Comparison of ENCODE assay signal across 23 mouse cellular contexts in the genomic region with DNA sequence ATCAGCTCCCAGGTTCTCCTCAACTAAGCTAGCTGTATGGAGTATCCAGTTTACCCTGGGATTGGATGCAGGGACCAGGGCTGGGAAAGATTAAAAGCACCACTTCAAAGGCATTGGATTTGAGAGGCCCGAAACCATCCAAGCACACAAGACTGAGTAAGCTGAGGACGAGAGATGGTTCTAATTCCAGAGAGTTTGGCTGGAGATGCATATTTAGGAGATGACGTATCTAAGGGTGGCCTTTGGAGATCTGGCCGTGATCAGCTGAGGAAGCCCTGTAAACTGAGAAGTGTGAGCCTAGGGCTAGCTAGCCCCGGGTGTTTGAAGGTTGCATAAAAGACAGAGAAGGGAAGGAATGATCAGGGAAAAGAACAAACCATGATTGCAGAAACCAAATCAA. TPM values are rescaled to one million over a fixed set of nuclear protein-coding genes. Genes with fewer than 3 reads are reported as not detected.
DNase-seq lines count a peak whose midpoint lies in the region; ATAC-seq and TF ChIP-seq lines count a peak whose summit lies in the region.
"Had no signal": no experiment of that assay in that cellular context is flagged by ENCODE, and none has a peak within 500 bp of the region (broad histone marks: within the 10 kb centered on the region; RNA-seq: fewer than 3 reads in every experiment).

No protein-coding gene starts in this region.

- no peaks in the 10 kb centered on the region for H3K9me3 ChIP-seq in embryonic facial prominence, embryonic 11.5 days (replicated peaks; ENCODE audit: control insufficient read depth, low read length)
- no peaks in the 10 kb centered on the region for H3K9me3 ChIP-seq in embryonic facial prominence, embryonic 10.5 days
- H3K9me3 ChIP-seq in kidney, postnatal 0 days (replicated peaks; ENCODE audit: low read length): no peaks in the 10 kb centered on the region
- H3K9me3 ChIP-seq in kidney, embryonic 14.5 days (ENCODE audit: control insufficient read depth, low read length): no peaks in the 10 kb centered on the region
- H3K9me3 ChIP-seq: embryonic facial prominence, embryonic 12.5 days; forebrain, embryonic 13.5 days; heart, embryonic 10.5 days; hindbrain, embryonic 12.5 days had no signal

- ATAC-seq in embryonic facial prominence, embryonic 11.5 days (replicated peaks; ENCODE audit: insufficient number of reproducible peaks, low FRiP score, low TSS enrichment, low read depth): peak; percentile 50; the same call in 1 of the 2 replicates
- ATAC-seq in kidney, postnatal 0 days (replicated peaks; ENCODE audit: low FRiP score, low read depth): no peak
- no peak for ATAC-seq in kidney, embryonic 14.5 days (ENCODE audit: low FRiP score, low TSS enrichment)
- ATAC-seq: forebrain, embryonic 13.5 days; forebrain, postnatal 0 days; hindbrain, embryonic 16.5 days; inflammation-experienced regulatory T-cells, adult 6 months had no signal

- H3K9ac ChIP-seq in embryonic facial prominence, embryonic 11.5 days (replicated peaks; ENCODE audit: low read length): no peak overlapping the region
- H3K9ac ChIP-seq in kidney, postnatal 0 days (ENCODE audit: low read depth, low read length): no peak overlapping the region
- H3K9ac ChIP-seq in kidney, embryonic 14.5 days (ENCODE audit: low read depth, low read length): no peak overlapping the region
- H3K9ac ChIP-seq: embryonic facial prominence, embryonic 12.5 days; forebrain, embryonic 13.5 days; forebrain, postnatal 0 days; hindbrain, embryonic 12.5 days had no signal

- no peaks in the 10 kb centered on the region for H3K36me3 ChIP-seq in embryonic facial prominence, embryonic 11.5 days (replicated peaks; ENCODE audit: control insufficient read depth, insufficient read depth, low read depth, low read length)
- H3K36me3 ChIP-seq in embryonic facial prominence, embryonic 10.5 days (replicated peaks): no peaks in the 10 kb centered on the region
- no peaks in the 10 kb centered on the region for H3K36me3 ChIP-seq in kidney, postnatal 0 days (ENCODE audit: insufficient read depth, low read length)
- H3K36me3 ChIP-seq in kidney, embryonic 14.5 days (ENCODE audit: control insufficient read depth, insufficient read depth, low read length): no peaks in the 10 kb centered on the region
- H3K36me3 ChIP-seq: embryonic facial prominence, embryonic 12.5 days; heart, embryonic 10.5 days; hindbrain, embryonic 12.5 days had no signal

- H3K27ac ChIP-seq in embryonic facial prominence, embryonic 11.5 days (replicated peaks; ENCODE audit: low read depth, low read length): no peak overlapping the region
- H3K27ac ChIP-seq in embryonic facial prominence, embryonic 10.5 days (replicated peaks): no peak overlapping the region
- H3K27ac ChIP-seq in kidney, postnatal 0 days: no peak overlapping the region
- no peak overlapping the region for H3K27ac ChIP-seq in kidney, embryonic 14.5 days (ENCODE audit: low read depth, low read length)
- H3K27ac ChIP-seq in embryonic fibroblast, embryonic 13.5 days (ENCODE audit: insufficient read depth, low read length): peak overlapping the region; percentile 74
- H3K27ac ChIP-seq: embryonic facial prominence, embryonic 12.5 days; forebrain, embryonic 13.5 days; heart, embryonic 10.5 days; hindbrain, embryonic 12.5 days had no signal

- no peak overlapping the region for H3K4me2 ChIP-seq in embryonic facial prominence, embryonic 11.5 days (ENCODE audit: low read depth, low read length)
- H3K4me2 ChIP-seq in kidney, postnatal 0 days (ENCODE audit: low read length): no peak overlapping the region
- H3K4me2 ChIP-seq in kidney, embryonic 14.5 days (replicated peaks; ENCODE audit: low read depth, low read length): no peak overlapping the region
- H3K4me2 ChIP-seq: embryonic facial prominence, embryonic 12.5 days; forebrain, embryonic 13.5 days; hindbrain, embryonic 12.5 days had no signal

- H3K27me3 ChIP-seq in embryonic facial prominence, embryonic 11.5 days (ENCODE audit: control insufficient read depth, insufficient read depth, low read length): no peaks in the 10 kb centered on the region
- no peaks in the 10 kb centered on the region for H3K27me3 ChIP-seq in embryonic facial prominence, embryonic 10.5 days (replicated peaks; ENCODE audit: low read depth, poor library complexity, severe bottlenecking)
- H3K27me3 ChIP-seq in kidney, postnatal 0 days (ENCODE audit: insufficient read depth, low read length): no peaks in the 10 kb centered on the region
- no peaks in the 10 kb centered on the region for H3K27me3 ChIP-seq in kidney, embryonic 14.5 days (ENCODE audit: control insufficient read depth, insufficient read depth, low read length)
- H3K27me3 ChIP-seq: embryonic facial prominence, embryonic 12.5 days; forebrain, embryonic 13.5 days; hindbrain, embryonic 12.5 days had no signal

- peak; percentile 64 for DNase-seq in embryonic facial prominence, embryonic 11.5 days (ENCODE audit: low spot score)
- no peak for DNase-seq in embryonic facial prominence, embryonic 10.5 days (ENCODE audit: low spot score)
- peak; percentile 28 for DNase-seq in kidney, postnatal 0 days (ENCODE audit: low spot score)
- peak; percentile 87 for DNase-seq in 3T3-L1 (ENCODE audit: low read depth, low spot score)
- no peak for DNase-seq in testis, postnatal 10 days (ENCODE audit: low spot score)
- DNase-seq in left cerebral cortex, postnatal 10 days (ENCODE audit: extremely low spot score in 1 of 2, low spot score in 2 of 2): no peak
- DNase-seq: adrenal gland, adult 8-10 months; adrenal gland, postnatal 36 days; cerebellum, adult 2 months; cerebellum, postnatal 10 days; forebrain, postnatal 0 days; gastrocnemius, postnatal 25 days; heart, adult 11 months; heart, postnatal 10 days; heart, postnatal 4 days had no signal

- no peak for TF ChIP-seq POLR2A in embryonic fibroblast, embryonic 13.5 days (IDR thresholded peaks at IDR 0.05; ENCODE audit: low read depth, low read length)

- intact Hi-C loops in left cerebral cortex, postnatal 10 days (cut with DNase I): no loop called here

- WGBS in embryonic facial prominence, embryonic 11.5 days: 37% methylated on average over 5 of the region's 5 CpGs
- WGBS in embryonic facial prominence, embryonic 10.5 days: 53% methylated on average over 5 of the region's 5 CpGs
- 38% methylated on average over 5 of the region's 5 CpGs for WGBS in kidney, postnatal 0 days
- WGBS in kidney, embryonic 14.5 days: 46% methylated on average over 5 of the region's 5 CpGs

- TF ChIP-seq CTCF in kidney, postnatal 0 days (IDR thresholded peaks at IDR 0.05; ENCODE audit: low read depth): no peak
- no peak for TF ChIP-seq CTCF in embryonic fibroblast, embryonic 13.5 days (IDR thresholded peaks at IDR 0.05; ENCODE audit: borderline replicate concordance, insufficient read depth, low read length)

- H3K4me3 ChIP-seq in embryonic facial prominence, embryonic 11.5 days (ENCODE audit: low read depth, low read length): no peak overlapping the region
- no peak overlapping the region for H3K4me3 ChIP-seq in embryonic facial prominence, embryonic 10.5 days
- H3K4me3 ChIP-seq in kidney, postnatal 0 days (replicated peaks; ENCODE audit: low read depth, low read length): no peak overlapping the region
- H3K4me3 ChIP-seq in kidney, embryonic 14.5 days (ENCODE audit: low read length): no peak overlapping the region
- H3K4me3 ChIP-seq in embryonic fibroblast, embryonic 13.5 days (ENCODE audit: insufficient read depth, low read length): no peak overlapping the region
- H3K4me3 ChIP-seq: embryonic facial prominence, embryonic 12.5 days; forebrain, embryonic 13.5 days; heart, embryonic 10.5 days; hindbrain, embryonic 12.5 days had no signal

- no peaks in the 10 kb centered on the region for H3K4me1 ChIP-seq in embryonic facial prominence, embryonic 11.5 days (ENCODE audit: control insufficient read depth, insufficient read depth, low read length)
- H3K4me1 ChIP-seq in embryonic facial prominence, embryonic 10.5 days: peaks cover 5% of the 10 kb centered on the region; the same call in 1 of the 2 replicates
- H3K4me1 ChIP-seq in kidney, postnatal 0 days (replicated peaks; ENCODE audit: insufficient read depth, low read length): no peaks in the 10 kb centered on the region
- H3K4me1 ChIP-seq in kidney, embryonic 14.5 days (ENCODE audit: control insufficient read depth, insufficient read depth, low read length): no peaks in the 10 kb centered on the region
- H3K4me1 ChIP-seq in embryonic fibroblast, embryonic 13.5 days (ENCODE audit: control insufficient read depth, insufficient read depth, low read length): peaks cover 12% of the 10 kb centered on the region
- H3K4me1 ChIP-seq: forebrain, embryonic 13.5 days; hindbrain, embryonic 12.5 days had no signal

RNA-seq across cellular contexts. Expression of a gene that starts 16.4 kb away (rescaled TPM):
- polyA plus RNA-seq in embryonic facial prominence, embryonic 11.5 days (2014; fragmentation: Nextera tagmentation; extraction: Ambion mirVana): 2.5 TPM in 2 replicates
- 1.7 and 2.2 TPM in 2 replicates for polyA plus RNA-seq in embryonic facial prominence, embryonic 10.5 days (2016; fragmentation: Nextera tagmentation; extraction: Ambion mirVana)
- 5.6 and 6.3 TPM in 2 replicates for polyA plus RNA-seq in kidney, postnatal 0 days (2015; fragmentation: Nextera tagmentation; extraction: Ambion mirVana)
- polyA plus RNA-seq in kidney, embryonic 14.5 days (2014; fragmentation: Nextera tagmentation; extraction: Ambion mirVana): 4.2 and 7.2 TPM in 2 replicates
- polyA plus RNA-seq in embryonic fibroblast, embryonic 13.5 days (2011; ENCODE audit: insufficient read length, low read depth, missing spikeins): 7.0 and 8.7 TPM in 2 replicates
- total RNA-seq in left cerebral cortex, postnatal 10 days (2021): 1 to 10 TPM; 6.7 to 7.2 TPM

Comparison
In these comparisons a context has a peak if more than half of its experiments do, and no peak if none do; other contexts are left out.
1. DNase-seq: peak in embryonic facial prominence, embryonic 11.5 days (single experiment), kidney, postnatal 0 days (single experiment) and 3T3-L1 (single experiment); none in embryonic facial prominence, embryonic 10.5 days (single experiment), testis, postnatal 10 days (single experiment) and left cerebral cortex, postnatal 10 days (0 of 2).